Mouse (Mus musculus) hindbrain, embryonic 11.5 days (tissue): ENCODE measurements at regions not wholly inside any gene's neighbourhood (a gene's known extent, or its start where the extent isn't known, plus 50 kb on each side); places are given as distances from the start of the nearest gene placed in this dataset.

ENCODE experiments used
- ATAC-seq: fragments of 200-750 bp; cut with Nextera tagmentation; 2 replicates; pipeline ENCODE4 v1.8.0; 2017; ENCODE audit warnings: mild to moderate bottlenecking, moderate TSS enrichment, moderate library complexity; ENCODE audit not compliant: low FRiP score
- DNase-seq: peaks from one replicate; pipeline ENCODE4 v3.0.0-alpha.2; 2015; ENCODE audit warnings: low spot score
- H3K27ac ChIP-seq: fragments of 300-500 bp; sonication (generic); 2 replicates; pipeline ENCODE4 v1.5.1; 2014; ENCODE audit warnings: mild to moderate bottlenecking, low read depth, low read length
- H3K27me3 ChIP-seq: fragments of 300-500 bp; sonication (generic); 2 replicates; pipeline ENCODE4 v1.6.1; 2014; ENCODE audit warnings: mild to moderate bottlenecking, low read length, moderate library complexity, mixed read lengths; ENCODE audit not compliant: control insufficient read depth, insufficient read depth
- H3K36me3 ChIP-seq: fragments of 300-500 bp; sonication (generic); 2 replicates; pipeline ENCODE4 v1.6.1; 2014; ENCODE audit warnings: mild to moderate bottlenecking, low read length, moderate library complexity, mixed read lengths; ENCODE audit not compliant: control insufficient read depth, insufficient read depth
- H3K4me1 ChIP-seq: fragments of 300-500 bp; sonication (generic); replicated peaks from 2 replicates; pipeline ENCODE4 v1.6.1; 2014; ENCODE audit warnings: low read length, mixed read lengths; ENCODE audit not compliant: control insufficient read depth, insufficient read depth
- H3K4me2 ChIP-seq: fragments of 300-500 bp; sonication (generic); replicated peaks from 2 replicates; pipeline ENCODE4 v1.6.1; 2014; ENCODE audit warnings: mild to moderate bottlenecking, low read depth, low read length
- H3K4me3 ChIP-seq: fragments of 300-500 bp; sonication (generic); 2 replicates; pipeline ENCODE4 v1.5.1; 2014; ENCODE audit warnings: low read depth, low read length
- H3K9ac ChIP-seq: fragments of 300-500 bp; sonication (generic); 2 replicates; pipeline ENCODE4 v1.6.1; 2014; ENCODE audit warnings: low read depth, low read length
- H3K9me3 ChIP-seq: fragments of 300-500 bp; sonication (generic); 2 replicates; pipeline ENCODE4 v1.6.1; 2016; ENCODE audit warnings: low read length; ENCODE audit not compliant: control insufficient read depth
- WGBS: fragments of 180-500 bp; shearing (Covaris S2); extraction: QIAGEN DNeasy Blood & Tissue Kit; methylation state at CpG from one replicate; pipeline ENCODE4 v1.1.7; 2014; 5-methylcytosine and 5-hydroxymethylcytosine counted together

GRCm38 (mm10) chr4:79052723-79053122 lies 841.0 kb upstream of the Ptprd start:
- H3K4me3 ChIP-seq: no peak overlapping the region
- no peak overlapping the region for H3K9ac ChIP-seq
- DNase-seq (peak; percentile 16), ATAC-seq (no peak)
- WGBS: 73% methylated on average over 5 of the region's 5 CpGs
- no peaks in the 10 kb centered on the region for H3K27me3 ChIP-seq
- H3K9me3 ChIP-seq: no peaks in the 10 kb centered on the region
- H3K4me1 ChIP-seq: no peaks in the 10 kb centered on the region
- no peak overlapping the region for H3K4me2 ChIP-seq
- H3K36me3 ChIP-seq: no peaks in the 10 kb centered on the region
- H3K27ac ChIP-seq: no peak overlapping the region
